Mouse (Mus musculus) heart, embryonic 13.5 days (tissue): ENCODE measurements around the gene Gpx8. TPM values are rescaled to one million over a fixed set of nuclear protein-coding genes. Genes with fewer than 3 reads are reported as not detected.

Experiments
- ATAC-seq: fragments of 200-750 bp; cut with Nextera tagmentation; 2 replicates; pipeline ENCODE4 v1.8.0; 2017; ENCODE audit warnings: moderate TSS enrichment; ENCODE audit not compliant: insufficient number of reproducible peaks, low FRiP score, low TSS enrichment; ENCODE audit errors: extremely low read depth
- H3K27ac ChIP-seq: fragments of 300-500 bp; sonication (generic); replicated peaks from 2 replicates; pipeline ENCODE4 v1.5.1; 2015; ENCODE audit warnings: moderate library complexity, mild to moderate bottlenecking, inconsistent platforms
- H3K27me3 ChIP-seq: fragments of 300-500 bp; sonication (generic); replicated peaks from 2 replicates; pipeline ENCODE4 v1.6.1; 2015; ENCODE audit warnings: mild to moderate bottlenecking, inconsistent platforms
- H3K36me3 ChIP-seq: fragments of 300-500 bp; sonication (generic); 2 replicates; pipeline ENCODE4 v1.6.1; 2015; ENCODE audit warnings: mild to moderate bottlenecking, inconsistent platforms
- H3K4me1 ChIP-seq: fragments of 300-500 bp; sonication (generic); 2 replicates; pipeline ENCODE4 v1.6.1; 2015; ENCODE audit warnings: inconsistent platforms
- H3K4me2 ChIP-seq: fragments of 300-500 bp; sonication (generic); 2 replicates; pipeline ENCODE4 v1.6.1; 2015; ENCODE audit warnings: inconsistent platforms, mild to moderate bottlenecking, moderate library complexity
- H3K4me3 ChIP-seq: fragments of 300-500 bp; sonication (generic); 2 replicates; pipeline ENCODE4 v1.5.1; 2015; ENCODE audit warnings: moderate library complexity, mild to moderate bottlenecking, inconsistent platforms
- H3K9ac ChIP-seq: fragments of 300-500 bp; sonication (generic); 2 replicates; pipeline ENCODE4 v1.6.1; 2015; ENCODE audit warnings: inconsistent platforms, mild to moderate bottlenecking, moderate library complexity
- H3K9me3 ChIP-seq: fragments of 300-500 bp; sonication (generic); 2 replicates; pipeline ENCODE4 v1.6.1; 2016; ENCODE audit warnings: inconsistent platforms
- WGBS: fragments of 180-500 bp; shearing (Covaris S2); methylation state at CpG from one replicate; pipeline ENCODE4 v1.1.7; 2015; ENCODE audit warnings: mixed read lengths; 5-methylcytosine and 5-hydroxymethylcytosine counted together
- microRNA counts: library from miRNA; unstranded; fragments of <30 nt; microRNA quantifications from one replicate; lab custom pipeline; 2016
- microRNA-seq: library from miRNA; unstranded; fragments of <30 nt; microRNA quantifications from one replicate; pipeline ENCODE4, GENCODE M21; 2016
- polyA plus RNA-seq: library from polyadenylated mRNA; unstranded; fragments of >200 nt; fragmentation: Nextera tagmentation; extraction: Ambion mirVana; gene quantifications from 2 replicates; pipeline ENCODE4 v1.2.1, GENCODE M21; 2015

Gene Gpx8
- polyA plus RNA-seq, 1 experiment from 2014 or later = 134 TPM

DNA sequence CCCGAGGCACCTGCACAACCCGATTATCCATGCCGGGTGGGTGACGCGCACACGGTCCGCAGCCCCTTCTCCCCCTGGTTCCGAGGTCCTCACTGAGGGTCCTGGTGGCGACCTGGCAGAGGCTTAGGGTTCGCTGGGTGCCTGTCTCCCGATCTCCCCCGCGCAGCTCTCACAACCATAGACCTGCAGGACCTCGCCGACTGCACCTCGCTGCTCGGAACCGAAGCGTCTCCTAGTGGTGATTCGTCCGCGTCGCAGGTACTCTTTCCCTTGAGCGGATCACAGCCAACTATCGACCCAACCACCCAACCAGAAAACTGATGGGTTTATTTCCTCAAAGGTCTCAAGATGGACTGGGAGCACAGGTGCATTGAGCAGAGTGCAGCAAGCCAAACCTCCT lies 52.0 kb downstream of the Gpx8 start:
- under 1% methylated on average over 25 of the region's 25 CpGs for WGBS
- no peak for ATAC-seq
- peak overlapping the region; percentile 54; the same call in 1 of the 2 replicates for H3K9ac ChIP-seq

DNA sequence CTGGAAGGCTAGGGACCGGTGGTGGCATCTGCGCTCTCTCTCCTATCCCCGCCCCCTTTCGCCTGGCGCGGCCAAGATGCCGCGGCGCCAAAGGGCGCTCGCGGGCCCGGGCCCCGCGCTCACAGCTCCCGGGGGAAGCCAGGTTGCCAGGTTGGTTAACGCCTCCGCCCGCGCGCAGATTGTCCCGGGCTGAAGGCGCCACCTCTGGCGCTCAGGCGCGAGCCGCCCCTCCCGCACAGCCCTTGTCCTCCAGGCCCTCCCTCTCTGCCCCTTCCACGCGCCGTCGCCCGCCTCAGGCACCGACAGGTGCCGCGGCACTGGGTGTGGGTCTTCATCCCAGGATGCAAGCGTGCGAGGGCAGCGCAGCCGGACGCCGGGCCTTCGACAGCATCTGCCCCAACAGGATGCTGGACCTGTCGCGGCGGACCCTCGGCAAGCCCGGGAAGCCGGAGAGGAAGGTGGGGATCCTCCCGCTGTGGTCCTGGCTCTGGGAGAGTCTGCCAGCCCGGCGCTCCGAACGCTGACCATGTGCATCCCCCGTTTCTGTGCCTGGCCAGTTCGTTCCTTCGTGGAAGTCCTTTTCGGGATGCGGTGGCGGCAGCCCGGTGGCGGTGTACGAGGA lies 52.6 kb downstream of the Gpx8 start, which contains the start of gene Mcidas:
Gene Mcidas, plus strand, starts transcription at position 315 of the 622 bp plus-strand sequence.
- under 1% methylated on average over 63 of the region's 63 CpGs for WGBS
- peak within 1 kb of the TSS; percentile 76 for H3K4me2 ChIP-seq
- H3K4me3 ChIP-seq = peak within 1 kb of the TSS; percentile 50
- no peaks in the 10 kb centered on the region for H3K36me3 ChIP-seq
- H3K9me3 ChIP-seq = no peaks in the 10 kb centered on the region
- peak within 1 kb of the TSS; percentile 54; the same call in 1 of the 2 replicates for H3K9ac ChIP-seq
- H3K4me1 ChIP-seq = peaks cover 37% of the 10 kb centered on the region
- H3K27ac ChIP-seq = no peak within 1 kb of the TSS
- peaks cover 95% of the 10 kb centered on the region for H3K27me3 ChIP-seq
- no peak for ATAC-seq

More for the DNA sequence above, 52.0 kb downstream of the Gpx8 start:
- peak overlapping the region; percentile 50 for H3K4me3 ChIP-seq
- no peaks in the 10 kb centered on the region for H3K36me3 ChIP-seq
- H3K9me3 ChIP-seq = no peaks in the 10 kb centered on the region
- H3K27me3 ChIP-seq = peaks cover 95% of the 10 kb centered on the region
- peaks cover 37% of the 10 kb centered on the region for H3K4me1 ChIP-seq
- no peak overlapping the region for H3K27ac ChIP-seq
- H3K4me2 ChIP-seq = peak overlapping the region; percentile 76

MicroRNA genes within 50 kb of the gene (microRNA counts, 519-probe panel; counts per million panel counts)
- microRNA mmu-miR-449a (lab: Ali Mortazavi, UCI) (209 counts per million, percentile 61 among the panel's probes with 10 or more counts), microRNA mmu-miR-449b (lab: Ali Mortazavi, UCI) (209 counts per million, percentile 61 among the panel's probes with 10 or more counts), microRNA mmu-miR-449c (lab: Ali Mortazavi, UCI) (209 counts per million, percentile 61 among the panel's probes with 10 or more counts)

Small RNAs within 50 kb of the gene (microRNA-seq; reads per million reads assigned to microRNA genes)
- gene Mir449a = 25.5 reads per million, percentile 38 among the genes with 10 or more reads in this experiment
- gene Mir449b = not detected
- not detected for gene Mir449c

Other genes starting within 250 kb of the Gpx8 start
- 49.9 and 54.1 TPM in 2 replicates for gene Plpp1, start 245.6 kb downstream of the Gpx8 start, polyA plus RNA-seq
- gene Mtrex, start 119.0 kb downstream of the Gpx8 start, polyA plus RNA-seq = 42.2 and 43.6 TPM in 2 replicates
- 13.1 and 15.7 TPM in 2 replicates for gene Dhx29, start 119.0 kb downstream of the Gpx8 start, polyA plus RNA-seq
- gene Ccno, start 58.6 kb downstream of the Gpx8 start, polyA plus RNA-seq = 0.20 and 0.24 TPM in 2 replicates
- not detected in 2 replicates for gene Mcidas, start 52.6 kb downstream of the Gpx8 start, polyA plus RNA-seq
- not detected in 2 replicates for gene Cdc20b, start 11.3 kb downstream of the Gpx8 start, polyA plus RNA-seq
- gene Gzma, start 54.6 kb upstream of the Gpx8 start, polyA plus RNA-seq = 0.62 and 4.2 TPM in 2 replicates
- 1.4 and 1.5 TPM in 2 replicates for gene Esm1, start 163.2 kb upstream of the Gpx8 start, polyA plus RNA-seq
- not detected in 2 replicates for gene Gzmk, start 179.5 kb upstream of the Gpx8 start, polyA plus RNA-seq
- gene BC067074, start 246.7 kb upstream of the Gpx8 start, polyA plus RNA-seq = 2.9 and 3.1 TPM in 2 replicates